Mouse (Mus musculus) CH12.LX (cell line): ENCODE measurements around the gene Cdkn2aipnl. TPM values are rescaled to one million over a fixed set of nuclear protein-coding genes. Genes with fewer than 3 reads are reported as not detected.

ENCODE experiments used
- DNase-seq: peaks from one replicate; pipeline ENCODE4 v3.0.0-alpha.2; 2013; ENCODE audit errors: extremely low read depth
- H3K27ac ChIP-seq: 2 replicates; pipeline ENCODE4 v1.5.1; 2012; ENCODE audit warnings: low read depth, mild to moderate bottlenecking, control low read depth, moderate library complexity; ENCODE audit not compliant: insufficient read depth
- H3K27me3 ChIP-seq: replicated peaks from 2 replicates; pipeline ENCODE3; 2012; ENCODE audit warnings: inconsistent platforms
- H3K36me3 ChIP-seq, 2 experiments: replicated peaks in 1 of 2; 2 replicates each; pipeline versions ENCODE3 to v1.6.1; 2012; ENCODE audit warnings: inconsistent platforms in 1 of 2, low read length in 1 of 2, mild to moderate bottlenecking in 1 of 2, mixed read lengths in 1 of 2, moderate library complexity in 1 of 2; ENCODE audit not compliant: control insufficient read depth in 1 of 2, insufficient read depth in 1 of 2
- H3K4me1 ChIP-seq, 2 experiments: 2 replicates each; pipeline ENCODE4 v1.6.1; 2012; ENCODE audit warnings: inconsistent platforms in 1 of 2, moderate library complexity in 1 of 2; ENCODE audit not compliant: insufficient read depth in 2 of 2, control insufficient read depth in 1 of 2
- H3K4me2 ChIP-seq: 2 replicates; pipeline ENCODE4 v1.6.1; 2012; ENCODE audit warnings: low read depth, mild to moderate bottlenecking, control low read depth; ENCODE audit not compliant: poor library complexity, insufficient read depth, severe bottlenecking
- H3K4me3 ChIP-seq, 3 experiments: fragments of 150-350 bp in 1 of 3; sonication (generic) in 1 of 3; replicated peaks in 1 of 3; 2 replicates each; pipeline versions ENCODE3 to v1.5.1; 2011 to 2012; ENCODE audit warnings: low read depth in 2 of 3, low read length in 2 of 3, mild to moderate bottlenecking in 2 of 3, moderate library complexity in 2 of 3, control low read depth in 1 of 3, improper control_type of control experiment in 1 of 3, inconsistent platforms in 1 of 3, mixed read lengths in 1 of 3; ENCODE audit not compliant: poor library complexity in 1 of 3
- H3K79me2 ChIP-seq: replicated peaks from 2 replicates; pipeline ENCODE4 v1.6.1; 2012; ENCODE audit warnings: mild to moderate bottlenecking, moderate library complexity; ENCODE audit not compliant: control insufficient read depth, poor library complexity, insufficient read depth, severe bottlenecking; ENCODE audit errors: extremely low read depth
- H3K9ac ChIP-seq: 2 replicates; pipeline ENCODE4 v1.6.1; 2012; ENCODE audit warnings: low read depth, mild to moderate bottlenecking, control low read depth, moderate library complexity; ENCODE audit not compliant: insufficient read depth
- H3K9me3 ChIP-seq: replicated peaks from 2 replicates; pipeline ENCODE3; 2012; ENCODE audit warnings: low read length, inconsistent platforms, mixed read lengths
- BHLHE40 ChIP-seq: IDR thresholded peaks from 2 replicates; pipeline ENCODE4 v1.6.1; 2011; ENCODE audit warnings: mild to moderate bottlenecking, low read depth, low read length, improper control_type of control experiment
- CHD2 ChIP-seq: IDR thresholded peaks from 2 replicates; pipeline ENCODE4 v1.6.1; 2011; ENCODE audit warnings: low read length, improper control_type of control experiment
- CTCF ChIP-seq, 2 experiments: IDR thresholded peaks in 1 of 2; conservative IDR thresholded peaks in 1 of 2; 2 replicates each; pipeline ENCODE4 v1.5.1; 2011 to 2012; ENCODE audit warnings: low read depth in 2 of 2, low read length in 2 of 2, improper control_type of control experiment in 1 of 2, inconsistent platforms in 1 of 2, mild to moderate bottlenecking in 1 of 2, moderate library complexity in 1 of 2
- EP300 ChIP-seq: IDR thresholded peaks from 2 replicates; pipeline ENCODE4 v1.6.1; 2011; ENCODE audit warnings: low read length, improper control_type of control experiment
- ETS1 ChIP-seq: conservative IDR thresholded peaks from 2 replicates; pipeline ENCODE4 v1.6.1; 2012; ENCODE audit warnings: low read depth, mild to moderate bottlenecking, inconsistent platforms, low read length, improper control_type of control experiment, moderate library complexity
- GABPA ChIP-seq: IDR thresholded peaks from 2 replicates; pipeline ENCODE4 v1.6.1; 2012; ENCODE audit warnings: low read depth, low read length, improper control_type of control experiment, inconsistent platforms; ENCODE audit not compliant: insufficient replicate concordance
- HCFC1 ChIP-seq: IDR thresholded peaks from 2 replicates; pipeline ENCODE4 v1.6.1; 2012; ENCODE audit warnings: low read depth, mild to moderate bottlenecking, inconsistent platforms, low read length, improper control_type of control experiment
- JUND ChIP-seq: conservative IDR thresholded peaks from 2 replicates; pipeline ENCODE4 v1.6.1; 2011; ENCODE audit warnings: low read depth, low read length, improper control_type of control experiment
- KAT2A ChIP-seq: IDR thresholded peaks from 2 replicates; pipeline ENCODE4 v1.6.1; 2012; ENCODE audit warnings: low read length, improper control_type of control experiment, inconsistent platforms; ENCODE audit not compliant: insufficient replicate concordance
- MAFK ChIP-seq: IDR thresholded peaks from 2 replicates; pipeline ENCODE4 v1.6.1; 2011; ENCODE audit warnings: low read length, improper control_type of control experiment; ENCODE audit not compliant: insufficient replicate concordance
- NELFE ChIP-seq: IDR thresholded peaks from 2 replicates; pipeline ENCODE4 v1.6.1; 2011; ENCODE audit warnings: low read depth, low read length, improper control_type of control experiment
- NRF1 ChIP-seq: IDR thresholded peaks from 2 replicates; pipeline ENCODE4 v1.6.1; 2014; ENCODE audit warnings: low read depth, mild to moderate bottlenecking, inconsistent platforms, low read length, improper control_type of control experiment, moderate library complexity
- PAX5 ChIP-seq: IDR thresholded peaks from 2 replicates; pipeline ENCODE4 v1.6.1; 2012; ENCODE audit warnings: low read length, inconsistent platforms, mixed read lengths
- POLR2AphosphoS2 ChIP-seq: IDR thresholded peaks from 2 replicates; pipeline ENCODE4 v1.6.1; 2011; ENCODE audit warnings: low read depth, low read length, improper control_type of control experiment
- SMC3 ChIP-seq: IDR thresholded peaks from 2 replicates; pipeline ENCODE4 v1.6.1; 2011; ENCODE audit warnings: low read depth, low read length, improper control_type of control experiment
- TBP ChIP-seq: conservative IDR thresholded peaks from 2 replicates; pipeline ENCODE4 v1.6.1; 2011; ENCODE audit warnings: low read depth, low read length, improper control_type of control experiment
- TCF12 ChIP-seq: IDR thresholded peaks from 2 replicates; pipeline ENCODE4 v1.6.1; 2014; ENCODE audit warnings: low read depth, mild to moderate bottlenecking, inconsistent platforms, low read length, improper control_type of control experiment
- UBTF ChIP-seq: IDR thresholded peaks from 2 replicates; pipeline ENCODE4 v1.6.1; 2012; ENCODE audit warnings: low read depth, mild to moderate bottlenecking, inconsistent platforms, low read length, improper control_type of control experiment, moderate library complexity
- USF1 ChIP-seq: IDR thresholded peaks from 2 replicates; pipeline ENCODE4 v1.6.1; 2014; ENCODE audit warnings: low read depth, mild to moderate bottlenecking, inconsistent platforms, low read length, improper control_type of control experiment
- ZKSCAN1 ChIP-seq: IDR thresholded peaks from 2 replicates; pipeline ENCODE4 v1.6.1; 2012; ENCODE audit warnings: low read depth, inconsistent platforms, low read length, improper control_type of control experiment, borderline replicate concordance
- ZMIZ1 ChIP-seq: IDR thresholded peaks from 2 replicates; pipeline ENCODE4 v1.6.1; 2012; ENCODE audit warnings: low read depth, mild to moderate bottlenecking, inconsistent platforms, low read length, improper control_type of control experiment
- dilution Hi-C: fragments of 300-500 bp; cut with MboI; formaldehyde crosslinking; loops from 2 replicates; pipeline ENCODE4 v1.14.3; 2020; ENCODE audit warnings: low sequenced_read_pairs; ENCODE audit not compliant: extremely low pct_unique_long_range_greater_than_20kb, extremely low pct_ligation_motif_present
- in situ Hi-C: fragments of 300-500 bp; cut with MboI; formaldehyde crosslinking; loops from 3 replicates; pipeline ENCODE4 v1.14.3; 2019; ENCODE audit warnings: low sequenced_read_pairs, low pct_ligation_motif_present, low pct_unique_long_range_greater_than_20kb, mixed read lengths
- polyA plus RNA-seq: library from polyadenylated mRNA; unstranded; fragments of >175 nt; gene quantifications from 2 replicates; pipeline ENCODE4 v1.2.1, GENCODE M21; 2012; ENCODE audit warnings: low read depth; ENCODE audit not compliant: insufficient read length
- total RNA-seq, 2 experiments: library from RNA; depleted of rRNA; stranded (reverse); fragments of 300-350 nt in 1 of 2; fragments of >200 nt in 1 of 2; gene quantifications; 2 replicates each; pipeline ENCODE4 v1.2.3; 2012 to 2014

The Cdkn2aipnl gene
- total and polyA plus RNA-seq, 3 experiments, result 170 to 256 (median 200) TPM

- dilution Hi-C loops, result no loop called here
Observed at GRCm38 (mm10) chr11:51925595-51925994, 41.9 kb upstream of the Cdkn2aipnl start.

GRCm38 (mm10) chr11:51926385-51926784 is 41.1 kb upstream of the Cdkn2aipnl start:
- Histone ChIP-seq H3K27me3 (peaks cover 5% of the 10 kb centered on the region), H3K9ac (no peak overlapping the region)
- DNase-seq, result no peak
- TF ChIP-seq USF1 (no peak), SMC3 (no peak), TBP (no peak), JUND (no peak), ZKSCAN1 (no peak)
- TF ChIP-seq, all 38 proteins: peak for 0
- dilution Hi-C loops, result no loop called here
- Histone ChIP-seq H3K4me3 (no peak overlapping the region), H3K79me2 (no peaks in the 10 kb centered on the region), H3K27ac (no peak overlapping the region), H3K9me3 (peaks cover 11% of the 10 kb centered on the region), H3K4me2 (no peak overlapping the region), H3K36me3 (no peaks in the 10 kb centered on the region), H3K4me1 (peaks cover 5 to 17% of the 10 kb centered on the region in 2 experiments)
- in situ Hi-C loops, result no loop called here

More at GRCm38 (mm10) chr11:51925595-51925994, 41.9 kb upstream of the Cdkn2aipnl start:
- H3K9ac ChIP-seq, result no peak overlapping the region
- in situ Hi-C loops, result no loop called here
- peaks cover 5% of the 10 kb centered on the region for H3K27me3 ChIP-seq
- no peaks in the 10 kb centered on the region for H3K79me2 ChIP-seq
- no peak for TF ChIP-seq POLR2AphosphoS2
- no peak for TF ChIP-seq EP300
- TF ChIP-seq PAX5, result no peak
- no peak for TF ChIP-seq BHLHE40
- no peak for TF ChIP-seq UBTF
- TF ChIP-seq KAT2A, result no peak
- no peak for TF ChIP-seq ZMIZ1
- no peak for TF ChIP-seq TCF12
- TF ChIP-seq ETS1, result no peak
- no peak for TF ChIP-seq NELFE
- no peak for TF ChIP-seq CHD2
- no peak for TF ChIP-seq SMC3
- no peak for TF ChIP-seq CTCF (conservative IDR thresholded peaks at IDR 0.05 in 1 of 2, IDR thresholded peaks at IDR 0.05 in 1 of 2; ENCODE audit: low read depth in 2 of 2, low read length in 2 of 2)
- TF ChIP-seq MAFK, result no peak
- no peak for TF ChIP-seq NRF1
- TF ChIP-seq ZKSCAN1, result no peak
- no peak for TF ChIP-seq HCFC1
- TF ChIP-seq GABPA, result no peak
- no peak overlapping the region for H3K27ac ChIP-seq
- H3K9me3 ChIP-seq, result peaks cover 11% of the 10 kb centered on the region
- no peaks in the 10 kb centered on the region for H3K36me3 ChIP-seq
- no peak overlapping the region for H3K4me2 ChIP-seq
- H3K4me1 ChIP-seq, result peaks cover 5 to 13% of the 10 kb centered on the region in 2 experiments
- no peak overlapping the region for H3K4me3 ChIP-seq
- DNase-seq, result no peak
